Mouse (Mus musculus) cerebellum, adult 9-11 months (tissue): ENCODE measurements around the gene Togaram2.

Experiments used
- DNase-seq: peaks from one replicate; pipeline ENCODE4 v3.0.0; 2022

The Togaram2 gene

GRCm38 (mm10) chr17:71683281-71683680, 10.2 kb downstream of the Togaram2 start:
- DNase-seq, result no peak

- DNase-seq, result no peak
Measured at GRCm38 (mm10) chr17:71684103-71684608, 11.1 kb downstream of the Togaram2 start.

GRCm38 (mm10) chr17:71687436-71687835, 14.4 kb downstream of the Togaram2 start:
- no peak for DNase-seq

- no peak for DNase-seq
Measured at GRCm38 (mm10) chr17:71689903-71690302, 16.8 kb downstream of the Togaram2 start.

GRCm38 (mm10) chr17:71691361-71691875, 18.4 kb downstream of the Togaram2 start:
- no peak for DNase-seq

GRCm38 (mm10) chr17:71693313-71693712, 20.3 kb downstream of the Togaram2 start:
- DNase-seq, result no peak

GRCm38 (mm10) chr17:71693780-71694179, 20.7 kb downstream of the Togaram2 start:
- no peak for DNase-seq

- DNase-seq, result no peak
Measured at GRCm38 (mm10) chr17:71695151-71695550, 22.1 kb downstream of the Togaram2 start.

GRCm38 (mm10) chr17:71695716-71696315, 22.8 kb downstream of the Togaram2 start:
- DNase-seq, result no peak

- no peak for DNase-seq
Measured at GRCm38 (mm10) chr17:71696396-71696795, 23.3 kb downstream of the Togaram2 start.

GRCm38 (mm10) chr17:71697896-71698618, 25.0 kb downstream of the Togaram2 start:
- no peak for DNase-seq

GRCm38 (mm10) chr17:71698619-71698956, 25.5 kb downstream of the Togaram2 start:
- DNase-seq, result no peak

- no peak for DNase-seq
Measured at GRCm38 (mm10) chr17:71705113-71705512, 32.1 kb downstream of the Togaram2 start.

- no peak for DNase-seq
Measured at GRCm38 (mm10) chr17:71705550-71706480, 32.8 kb downstream of the Togaram2 start.

- DNase-seq, result no peak
Measured at GRCm38 (mm10) chr17:71707715-71708114, 34.7 kb downstream of the Togaram2 start.

GRCm38 (mm10) chr17:71712279-71712678, 39.2 kb downstream of the Togaram2 start:
- no peak for DNase-seq

GRCm38 (mm10) chr17:71715034-71715433, 42.0 kb downstream of the Togaram2 start:
- no peak for DNase-seq

GRCm38 (mm10) chr17:71717881-71718625, 45.0 kb downstream of the Togaram2 start:
- no peak for DNase-seq

GRCm38 (mm10) chr17:71720434-71720833, 47.4 kb downstream of the Togaram2 start:
- DNase-seq, result peak; percentile 87

GRCm38 (mm10) chr17:71721019-71721418, 48.0 kb downstream of the Togaram2 start:
- DNase-seq, result no peak

- DNase-seq, result no peak
Measured at GRCm38 (mm10) chr17:71730655-71731054, 57.6 kb downstream of the Togaram2 start.

- no peak for DNase-seq
Measured at GRCm38 (mm10) chr17:71736442-71736841, 63.4 kb downstream of the Togaram2 start.
